Mouse (Mus musculus): ENCODE measurements at regions not wholly inside any gene's neighbourhood (a gene's known extent, or its start where the extent isn't known, plus 50 kb on each side); places are given as distances from the start of the nearest gene placed in this dataset.
A peak's percentile ranks its signal among the peaks of the same experiment; 100 is the strongest.

DNA sequence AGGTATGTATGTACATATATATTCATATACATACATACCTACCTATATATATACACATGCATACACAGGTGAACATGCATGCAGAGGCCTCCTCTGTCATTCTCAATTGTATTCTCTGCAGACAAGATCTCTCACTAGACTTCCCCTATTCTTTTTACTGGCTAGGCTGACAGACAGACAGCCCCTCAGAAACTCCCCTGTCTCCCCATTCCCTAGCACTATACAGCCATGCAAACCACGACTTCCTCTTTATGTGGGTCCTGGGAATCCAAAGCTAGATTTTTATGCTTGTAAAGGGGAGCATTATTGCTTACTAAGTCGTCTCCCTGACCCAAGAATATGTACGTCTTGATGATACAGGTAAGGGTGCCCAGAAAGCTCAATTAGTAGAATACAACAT, 86.9 kb downstream of the Fam124b start:
- no peak overlapping the region for H3K4me2 ChIP-seq (replicated peaks; ENCODE audit: low read depth, low read length)
- no peak overlapping the region for H3K9ac ChIP-seq (replicated peaks; ENCODE audit: low read depth, low read length)
- no peaks in the 10 kb centered on the region for H3K36me3 ChIP-seq (ENCODE audit: control insufficient read depth, insufficient read depth, low read length)
- H3K27me3 ChIP-seq (ENCODE audit: control insufficient read depth, insufficient read depth, low read length), result no peaks in the 10 kb centered on the region
- H3K4me3 ChIP-seq (ENCODE audit: low read depth, low read length), result no peak overlapping the region
- no peak overlapping the region for H3K27ac ChIP-seq (ENCODE audit: low read length)
- WGBS, result 68% methylated on average over 3 of the region's 3 CpGs
- no peaks in the 10 kb centered on the region for H3K4me1 ChIP-seq (ENCODE audit: control insufficient read depth, insufficient read depth, low read length)
- ATAC-seq (ENCODE audit: insufficient number of reproducible peaks, insufficient read depth, low FRiP score, low read depth), result no peak
- no peaks in the 10 kb centered on the region for H3K9me3 ChIP-seq (ENCODE audit: control insufficient read depth, low read depth, low read length)

DNA sequence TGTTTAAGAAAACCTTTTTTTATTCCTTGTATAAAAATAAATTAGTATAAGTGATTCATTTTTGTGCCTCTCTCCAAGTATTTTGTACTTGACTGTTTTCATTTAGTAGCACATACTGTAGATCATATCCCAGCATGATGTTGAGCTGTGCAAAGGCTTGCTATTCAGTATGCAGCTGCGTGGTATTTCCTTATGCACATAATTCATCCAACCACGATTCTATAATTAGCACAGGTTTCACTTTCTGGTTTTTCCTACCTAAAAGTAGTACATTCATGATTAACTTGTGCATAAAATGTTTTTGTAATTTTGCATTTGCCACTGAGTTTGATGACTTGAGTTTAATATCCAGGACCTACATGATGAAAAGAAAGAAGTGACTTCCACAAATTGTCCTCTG, 94.3 kb downstream of the Fam124b start:
- H3K9me3 ChIP-seq (ENCODE audit: control insufficient read depth, low read depth, low read length), result no peaks in the 10 kb centered on the region
- no peaks in the 10 kb centered on the region for H3K36me3 ChIP-seq (ENCODE audit: control insufficient read depth, insufficient read depth, low read length)
- H3K9ac ChIP-seq (replicated peaks; ENCODE audit: low read depth, low read length), result no peak overlapping the region
- H3K4me1 ChIP-seq (ENCODE audit: control insufficient read depth, insufficient read depth, low read length), result no peaks in the 10 kb centered on the region
- 85% methylated on average over 2 of the region's 2 CpGs for WGBS
- no peak for ATAC-seq (ENCODE audit: insufficient number of reproducible peaks, insufficient read depth, low FRiP score, low read depth)
- no peak overlapping the region for H3K4me2 ChIP-seq (replicated peaks; ENCODE audit: low read depth, low read length)
- no peaks in the 10 kb centered on the region for H3K27me3 ChIP-seq (ENCODE audit: control insufficient read depth, insufficient read depth, low read length)
- no peak overlapping the region for H3K27ac ChIP-seq (ENCODE audit: low read length)
- H3K4me3 ChIP-seq (ENCODE audit: low read depth, low read length), result no peak overlapping the region

DNA sequence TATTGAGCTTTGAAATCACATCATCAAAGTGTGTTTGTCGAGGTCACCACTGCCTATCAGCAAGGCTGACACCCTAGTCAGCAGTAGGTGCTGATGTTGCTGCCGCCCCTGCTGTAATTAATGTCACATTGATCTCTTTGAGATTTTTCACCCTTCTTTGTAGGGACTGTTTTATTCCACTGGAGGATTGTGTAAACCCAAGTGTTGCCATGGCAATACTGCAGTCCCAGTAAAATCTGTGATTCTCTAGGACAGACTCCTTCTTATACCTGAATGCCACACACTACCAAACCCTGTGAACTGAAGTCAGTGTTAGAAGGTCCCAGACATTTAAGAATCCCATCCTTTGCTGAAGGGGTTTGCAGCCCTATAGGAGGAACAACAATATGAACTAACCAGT, 102.4 kb downstream of the Fam124b start:
- Histone ChIP-seq H3K4me1 (ENCODE audit: control insufficient read depth, insufficient read depth, low read length) (no peaks in the 10 kb centered on the region), H3K36me3 (ENCODE audit: control insufficient read depth, insufficient read depth, low read length) (no peaks in the 10 kb centered on the region), H3K27ac (ENCODE audit: low read length) (no peak overlapping the region), H3K9ac (replicated peaks; ENCODE audit: low read depth, low read length) (no peak overlapping the region), H3K4me2 (replicated peaks; ENCODE audit: low read depth, low read length) (no peak overlapping the region), H3K27me3 (ENCODE audit: control insufficient read depth, insufficient read depth, low read length) (no peaks in the 10 kb centered on the region), H3K4me3 (ENCODE audit: low read depth, low read length) (no peak overlapping the region), H3K9me3 (ENCODE audit: control insufficient read depth, low read depth, low read length) (no peaks in the 10 kb centered on the region)
- no peak for ATAC-seq (ENCODE audit: insufficient number of reproducible peaks, insufficient read depth, low FRiP score, low read depth)
- WGBS, result 62% methylated on average over 2 of the region's 2 CpGs

DNA sequence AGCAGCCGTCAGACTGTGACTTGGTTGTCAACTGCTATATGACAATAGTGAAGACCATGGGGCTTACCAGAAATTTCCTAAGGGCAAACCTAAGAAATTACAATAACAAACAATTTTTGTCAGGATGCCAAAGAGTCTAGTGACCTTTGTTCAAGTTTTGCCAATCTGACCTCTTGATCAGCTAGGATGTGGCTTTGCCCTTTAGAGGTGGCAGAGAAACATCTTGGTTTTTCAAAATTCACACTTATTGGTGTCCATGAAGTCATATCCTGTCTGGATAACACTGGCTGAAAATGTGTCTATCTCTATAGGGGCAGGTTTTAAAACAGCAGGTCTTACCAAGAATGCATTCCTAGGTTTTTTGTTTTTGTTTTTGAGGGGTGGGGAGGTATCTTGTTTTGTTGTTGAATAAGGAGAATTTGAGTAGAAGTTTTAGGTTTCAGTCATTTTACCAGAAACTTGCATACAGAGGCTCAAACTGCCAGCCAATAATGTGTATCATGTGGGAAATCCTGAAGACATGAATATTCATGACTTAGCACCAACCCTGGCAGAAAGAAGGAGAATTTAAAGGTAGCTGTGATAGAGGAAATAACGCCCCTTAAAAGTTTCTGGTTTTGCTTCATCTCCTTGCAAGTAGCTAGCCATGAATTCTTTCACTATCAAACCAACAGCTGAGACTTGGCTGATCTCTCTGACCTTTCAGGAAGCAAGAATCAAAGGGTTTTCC, 110.4 kb downstream of the Fam124b start:
- Histone ChIP-seq H3K4me1 (ENCODE audit: control insufficient read depth, insufficient read depth, low read length) (no peaks in the 10 kb centered on the region), H3K9me3 (ENCODE audit: control insufficient read depth, low read depth, low read length) (no peaks in the 10 kb centered on the region), H3K27me3 (ENCODE audit: control insufficient read depth, insufficient read depth, low read length) (no peaks in the 10 kb centered on the region), H3K36me3 (ENCODE audit: control insufficient read depth, insufficient read depth, low read length) (no peaks in the 10 kb centered on the region), H3K4me2 (replicated peaks; ENCODE audit: low read depth, low read length) (no peak overlapping the region), H3K4me3 (ENCODE audit: low read depth, low read length) (no peak overlapping the region), H3K27ac (ENCODE audit: low read length) (no peak overlapping the region), H3K9ac (replicated peaks; ENCODE audit: low read depth, low read length) (no peak overlapping the region)
- no peak for ATAC-seq (ENCODE audit: insufficient number of reproducible peaks, insufficient read depth, low FRiP score, low read depth)
- 74% methylated on average over 2 of the region's 2 CpGs for WGBS

DNA sequence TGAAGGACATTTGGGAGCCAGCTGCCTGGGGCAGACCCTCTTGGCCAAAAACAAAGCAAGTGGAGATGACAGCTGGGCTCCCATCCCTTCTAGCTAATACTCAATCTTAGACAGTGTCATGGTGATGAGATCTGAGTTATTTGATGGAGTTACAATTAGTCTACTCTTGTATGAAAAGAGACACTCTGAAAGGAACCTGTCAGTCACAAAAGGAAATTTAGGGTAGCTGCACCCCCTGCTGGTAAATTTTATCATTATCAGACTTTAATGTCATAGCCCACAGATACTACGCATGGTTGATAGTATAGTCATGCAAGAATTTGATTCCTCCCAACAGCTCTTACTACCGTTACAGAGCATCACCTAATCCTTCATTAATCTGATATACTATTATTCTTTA, 112.0 kb downstream of the Fam124b start:
- no peaks in the 10 kb centered on the region for H3K9me3 ChIP-seq (ENCODE audit: control insufficient read depth, low read depth, low read length)
- no peaks in the 10 kb centered on the region for H3K27me3 ChIP-seq (ENCODE audit: control insufficient read depth, insufficient read depth, low read length)
- H3K4me1 ChIP-seq (ENCODE audit: control insufficient read depth, insufficient read depth, low read length), result no peaks in the 10 kb centered on the region
- H3K36me3 ChIP-seq (ENCODE audit: control insufficient read depth, insufficient read depth, low read length), result no peaks in the 10 kb centered on the region
- H3K9ac ChIP-seq (replicated peaks; ENCODE audit: low read depth, low read length), result no peak overlapping the region
- H3K4me3 ChIP-seq (ENCODE audit: low read depth, low read length), result no peak overlapping the region
- no peak for ATAC-seq (ENCODE audit: insufficient number of reproducible peaks, insufficient read depth, low FRiP score, low read depth)
- WGBS, result 69% methylated on average over 2 of the region's 2 CpGs
- no peak overlapping the region for H3K27ac ChIP-seq (ENCODE audit: low read length)
- no peak overlapping the region for H3K4me2 ChIP-seq (replicated peaks; ENCODE audit: low read depth, low read length)

DNA sequence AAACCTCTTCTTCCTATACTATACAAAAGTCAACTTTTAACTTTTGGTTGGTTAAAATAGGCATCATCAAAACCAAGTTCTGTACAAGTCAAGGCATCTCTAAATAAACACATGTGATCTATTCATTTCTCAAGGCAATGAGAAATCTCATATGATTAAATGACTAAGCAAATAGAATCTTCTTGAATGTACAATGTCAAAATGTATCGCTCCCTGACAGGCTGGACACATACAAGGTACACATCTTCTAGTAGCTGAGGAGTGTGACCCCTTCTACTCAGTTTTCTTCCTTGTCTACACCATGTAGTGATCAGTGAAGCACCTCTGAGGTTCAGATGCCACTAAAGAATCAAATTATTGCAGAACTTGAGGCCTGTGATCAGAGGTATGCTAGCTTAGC, 120.0 kb downstream of the Fam124b start:
- no peaks in the 10 kb centered on the region for H3K9me3 ChIP-seq (ENCODE audit: control insufficient read depth, low read depth, low read length)
- H3K9ac ChIP-seq (replicated peaks; ENCODE audit: low read depth, low read length), result no peak overlapping the region
- no peak overlapping the region for H3K4me3 ChIP-seq (ENCODE audit: low read depth, low read length)
- no peak overlapping the region for H3K4me2 ChIP-seq (replicated peaks; ENCODE audit: low read depth, low read length)
- no peaks in the 10 kb centered on the region for H3K36me3 ChIP-seq (ENCODE audit: control insufficient read depth, insufficient read depth, low read length)
- 96% methylated on average over 1 of the region's 1 CpGs for WGBS
- ATAC-seq (ENCODE audit: insufficient number of reproducible peaks, insufficient read depth, low FRiP score, low read depth), result no peak
- no peak overlapping the region for H3K27ac ChIP-seq (ENCODE audit: low read length)
- H3K4me1 ChIP-seq (ENCODE audit: control insufficient read depth, insufficient read depth, low read length), result no peaks in the 10 kb centered on the region
- no peaks in the 10 kb centered on the region for H3K27me3 ChIP-seq (ENCODE audit: control insufficient read depth, insufficient read depth, low read length)

DNA sequence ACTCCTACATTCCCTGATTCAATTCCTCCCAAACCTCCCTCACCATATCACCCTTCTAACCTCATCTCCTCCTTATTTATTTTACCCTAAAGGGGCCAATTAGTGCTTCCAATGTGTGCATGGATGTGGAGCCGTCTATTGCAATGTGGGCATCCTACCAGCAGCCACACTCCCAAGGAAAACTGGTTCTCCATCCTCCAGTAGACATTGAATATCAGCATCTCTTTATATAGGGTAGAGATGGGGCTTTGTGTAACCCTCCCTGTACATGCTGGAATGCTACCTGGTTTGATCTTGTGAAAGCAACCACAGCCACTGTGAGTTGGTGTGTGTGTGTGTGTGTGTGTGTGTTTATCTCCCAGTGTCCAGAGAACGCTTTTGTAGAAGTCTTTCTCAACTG, 126.5 kb downstream of the Fam124b start:
- no peaks in the 10 kb centered on the region for H3K36me3 ChIP-seq (ENCODE audit: control insufficient read depth, insufficient read depth, low read length)
- 83% methylated on average over 2 of the region's 2 CpGs for WGBS
- no peaks in the 10 kb centered on the region for H3K9me3 ChIP-seq (ENCODE audit: control insufficient read depth, low read depth, low read length)
- no peak overlapping the region for H3K27ac ChIP-seq (ENCODE audit: low read length)
- ATAC-seq (ENCODE audit: insufficient number of reproducible peaks, insufficient read depth, low FRiP score, low read depth), result no peak
- no peak overlapping the region for H3K4me2 ChIP-seq (replicated peaks; ENCODE audit: low read depth, low read length)
- no peaks in the 10 kb centered on the region for H3K27me3 ChIP-seq (ENCODE audit: control insufficient read depth, insufficient read depth, low read length)
- 0 out of 2 replicates have a peak, but pooled peaks cover 2% of the 10 kb centered on the region for H3K4me1 ChIP-seq (ENCODE audit: control insufficient read depth, insufficient read depth, low read length)
- no peak overlapping the region for H3K4me3 ChIP-seq (ENCODE audit: low read depth, low read length)
- no peak overlapping the region for H3K9ac ChIP-seq (replicated peaks; ENCODE audit: low read depth, low read length)

DNA sequence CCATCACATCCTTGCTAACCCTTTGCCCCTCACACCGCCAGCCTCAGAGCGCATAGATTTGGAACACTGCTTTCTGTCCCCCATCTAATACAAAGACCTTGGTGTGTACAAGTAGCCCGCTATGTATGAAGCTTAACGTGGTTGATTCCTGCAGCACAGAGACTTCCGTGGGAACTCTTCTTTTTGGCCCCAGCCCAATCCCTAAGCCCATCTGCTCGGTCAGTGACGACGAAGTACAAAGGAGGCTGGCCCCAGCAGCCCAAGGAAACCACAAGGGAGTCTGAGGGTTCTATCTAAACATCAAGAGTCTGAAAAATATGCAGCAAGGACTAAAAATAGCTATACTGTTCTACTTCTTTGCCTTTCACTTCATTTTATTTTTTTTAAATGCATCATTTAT, 126.9 kb downstream of the Fam124b start:
- 0 out of 2 replicates have a peak, but pooled peaks cover 2% of the 10 kb centered on the region for H3K4me1 ChIP-seq (ENCODE audit: control insufficient read depth, insufficient read depth, low read length)
- H3K9me3 ChIP-seq (ENCODE audit: control insufficient read depth, low read depth, low read length), result no peaks in the 10 kb centered on the region
- H3K36me3 ChIP-seq (ENCODE audit: control insufficient read depth, insufficient read depth, low read length), result no peaks in the 10 kb centered on the region
- no peaks in the 10 kb centered on the region for H3K27me3 ChIP-seq (ENCODE audit: control insufficient read depth, insufficient read depth, low read length)
- no peak overlapping the region for H3K27ac ChIP-seq (ENCODE audit: low read length)
- peak; percentile 58; the same call in 1 of the 2 replicates for ATAC-seq (ENCODE audit: insufficient number of reproducible peaks, insufficient read depth, low FRiP score, low read depth)
- H3K9ac ChIP-seq (replicated peaks; ENCODE audit: low read depth, low read length), result no peak overlapping the region
- H3K4me2 ChIP-seq (replicated peaks; ENCODE audit: low read depth, low read length), result no peak overlapping the region
- WGBS, result 67% methylated on average over 8 of the region's 8 CpGs
- no peak overlapping the region for H3K4me3 ChIP-seq (ENCODE audit: low read depth, low read length)

DNA sequence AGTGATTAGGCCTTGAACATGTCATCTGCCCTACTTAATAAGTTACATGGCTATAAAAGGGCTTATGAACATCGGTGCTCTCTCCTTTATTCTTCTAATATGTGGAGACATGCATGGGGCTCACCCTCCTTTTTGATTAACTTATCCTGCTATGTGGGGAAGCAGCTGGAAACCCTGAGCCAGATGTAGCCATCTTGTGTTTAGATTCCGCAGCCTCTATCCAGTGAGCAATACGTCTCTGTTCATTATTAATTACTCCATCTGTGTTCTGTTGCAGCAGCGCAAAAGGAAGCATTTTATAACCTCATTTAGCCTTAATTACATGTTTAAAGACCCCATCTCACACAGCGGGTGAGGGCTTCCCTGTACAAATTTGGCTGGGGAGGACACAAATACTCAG, 129.6 kb downstream of the Fam124b start:
- Histone ChIP-seq H3K9me3 (ENCODE audit: control insufficient read depth, low read depth, low read length) (no peaks in the 10 kb centered on the region), H3K4me1 (ENCODE audit: control insufficient read depth, insufficient read depth, low read length) (0 out of 2 replicates have a peak, but pooled peaks cover 2% of the 10 kb centered on the region), H3K27ac (ENCODE audit: low read length) (no peak overlapping the region), H3K4me2 (replicated peaks; ENCODE audit: low read depth, low read length) (no peak overlapping the region), H3K9ac (replicated peaks; ENCODE audit: low read depth, low read length) (no peak overlapping the region), H3K27me3 (ENCODE audit: control insufficient read depth, insufficient read depth, low read length) (no peaks in the 10 kb centered on the region), H3K36me3 (ENCODE audit: control insufficient read depth, insufficient read depth, low read length) (no peaks in the 10 kb centered on the region), H3K4me3 (ENCODE audit: low read depth, low read length) (no peak overlapping the region)
- WGBS, result 49% methylated on average over 5 of the region's 5 CpGs
- no peak for ATAC-seq (ENCODE audit: insufficient number of reproducible peaks, insufficient read depth, low FRiP score, low read depth)

All from stomach, embryonic 14.5 days (tissue).